Mouse (Mus musculus) hindbrain, embryonic 16.5 days (tissue): Measurements from ENCODE around the gene Akr1e1. TPM values are rescaled to one million over a fixed set of nuclear protein-coding genes. Genes with fewer than 3 reads are reported as not detected.
A peak's percentile ranks its signal among the peaks of the same experiment; 100 is the strongest.
"Not testable (repeated sequence)": the region's sequence is repeated elsewhere in the genome, so short reads cannot be mapped to it uniquely, and the experiment has no call there.

ENCODE experiments used
- ATAC-seq: fragments of 200-750 bp; cut with Nextera tagmentation; 2 replicates; pipeline ENCODE4 v1.8.0; 2017; ENCODE audit warnings: moderate TSS enrichment, moderate library complexity
- H3K27ac ChIP-seq: fragments of 300-500 bp; sonication (generic); 2 replicates; pipeline ENCODE4 v1.5.1; 2014; ENCODE audit warnings: low read depth, mild to moderate bottlenecking, control low read depth, low read length, moderate library complexity
- H3K27me3 ChIP-seq: fragments of 300-500 bp; sonication (generic); replicated peaks from 2 replicates; pipeline ENCODE4 v1.6.1; 2014; ENCODE audit warnings: low read length; ENCODE audit not compliant: control insufficient read depth, insufficient read depth
- H3K36me3 ChIP-seq: fragments of 300-500 bp; sonication (generic); 2 replicates; pipeline ENCODE4 v1.6.1; 2014; ENCODE audit warnings: mild to moderate bottlenecking, low read length, moderate library complexity, mixed read lengths; ENCODE audit not compliant: control insufficient read depth, insufficient read depth
- H3K4me1 ChIP-seq: fragments of 300-500 bp; sonication (generic); 2 replicates; pipeline ENCODE4 v1.6.1; 2014; ENCODE audit warnings: low read depth, low read length; ENCODE audit not compliant: control insufficient read depth, insufficient read depth
- H3K4me2 ChIP-seq: fragments of 300-500 bp; sonication (generic); 2 replicates; pipeline ENCODE4 v1.6.1; 2014; ENCODE audit warnings: mild to moderate bottlenecking, low read length, control low read depth, moderate library complexity
- H3K4me3 ChIP-seq: fragments of 300-500 bp; sonication (generic); 2 replicates; pipeline ENCODE4 v1.5.1; 2014; ENCODE audit warnings: mild to moderate bottlenecking, low read length, control low read depth, moderate library complexity
- H3K9ac ChIP-seq: fragments of 300-500 bp; sonication (generic); 2 replicates; pipeline ENCODE4 v1.6.1; 2014; ENCODE audit warnings: low read depth, mild to moderate bottlenecking, control low read depth, low read length, moderate library complexity
- H3K9me3 ChIP-seq: fragments of 300-500 bp; sonication (generic); 2 replicates; pipeline ENCODE4 v1.6.1; 2014; ENCODE audit warnings: mild to moderate bottlenecking, low read length, moderate library complexity; ENCODE audit not compliant: control insufficient read depth
- WGBS: fragments of 180-500 bp; shearing (Covaris S2); extraction: QIAGEN DNeasy Blood & Tissue Kit; methylation state at CpG from one replicate; pipeline ENCODE4 v1.1.7; 2014; 5-methylcytosine and 5-hydroxymethylcytosine counted together
- polyA plus RNA-seq: library from polyadenylated mRNA; unstranded; fragments of >200 nt; fragmentation: Nextera tagmentation; extraction: Ambion mirVana; gene quantifications from 2 replicates; pipeline ENCODE4 v1.2.1, GENCODE M21; 2015

Gene Akr1e1
- polyA plus RNA-seq = 45.3 and 47.9 TPM in 2 replicates

DNA sequence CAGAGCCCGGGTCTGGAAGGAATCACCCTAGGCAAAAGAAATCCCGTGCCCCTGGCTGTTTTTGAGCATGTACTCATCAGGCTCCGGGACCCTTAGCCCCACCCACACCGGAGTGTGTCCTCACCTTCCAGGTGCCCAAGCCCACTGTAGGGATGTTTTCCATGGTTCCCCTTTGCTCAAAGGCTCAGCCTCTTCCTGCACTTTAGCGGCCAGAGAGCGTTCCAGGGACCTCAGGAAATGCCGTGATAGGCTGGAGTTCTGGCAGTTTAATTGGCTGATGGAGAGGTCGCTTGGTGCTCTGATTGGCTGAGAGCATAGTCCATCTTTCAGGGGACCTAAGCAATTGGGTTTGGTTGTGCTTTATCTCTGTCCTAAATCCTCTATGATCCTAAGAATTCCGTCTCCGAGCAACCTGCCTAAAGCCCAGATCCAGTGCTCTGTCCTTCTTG, at the start of gene Akr1e1:
Gene Akr1e1 (minus strand): TSS at position 214 of the 449 bp plus-strand sequence.
- Histone ChIP-seq H3K4me1 (no peaks in the 10 kb centered on the region), H3K36me3 (no peaks in the 10 kb centered on the region), H3K9ac (peak within 1 kb of the TSS; percentile 84), H3K4me2 (peak within 1 kb of the TSS; percentile 58), H3K4me3 (peak within 1 kb of the TSS; percentile 74), H3K27me3 (no peaks in the 10 kb centered on the region), H3K27ac (peak within 1 kb of the TSS; percentile 83), H3K9me3 (no peaks in the 10 kb centered on the region)
- WGBS = 4% methylated on average over 10 of the region's 10 CpGs
- ATAC-seq = peak; percentile 100

DNA sequence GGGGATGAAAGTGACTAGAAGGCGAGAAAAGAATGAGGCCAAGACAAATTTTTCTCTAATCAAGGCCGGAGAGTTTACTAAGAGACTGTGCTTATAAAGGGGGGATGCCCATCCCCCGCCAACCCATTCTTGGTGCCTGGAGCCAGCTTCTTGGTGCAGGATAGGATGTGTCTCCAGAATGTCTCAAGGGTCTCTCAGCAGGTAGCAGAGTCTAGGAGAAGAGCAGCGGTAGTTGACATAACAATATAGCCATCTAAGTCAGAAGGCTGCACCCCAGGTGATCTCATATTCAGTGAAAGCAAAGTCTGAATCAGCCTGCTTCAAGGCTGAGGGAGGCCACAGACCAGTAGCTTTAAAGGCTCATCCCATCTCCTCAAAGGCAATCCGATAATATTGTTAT, 49.4 kb upstream of the Akr1e1 start:
- no peak overlapping the region for H3K4me3 ChIP-seq
- no peak for ATAC-seq
- WGBS = 81% methylated on average over 5 of the region's 5 CpGs

DNA sequence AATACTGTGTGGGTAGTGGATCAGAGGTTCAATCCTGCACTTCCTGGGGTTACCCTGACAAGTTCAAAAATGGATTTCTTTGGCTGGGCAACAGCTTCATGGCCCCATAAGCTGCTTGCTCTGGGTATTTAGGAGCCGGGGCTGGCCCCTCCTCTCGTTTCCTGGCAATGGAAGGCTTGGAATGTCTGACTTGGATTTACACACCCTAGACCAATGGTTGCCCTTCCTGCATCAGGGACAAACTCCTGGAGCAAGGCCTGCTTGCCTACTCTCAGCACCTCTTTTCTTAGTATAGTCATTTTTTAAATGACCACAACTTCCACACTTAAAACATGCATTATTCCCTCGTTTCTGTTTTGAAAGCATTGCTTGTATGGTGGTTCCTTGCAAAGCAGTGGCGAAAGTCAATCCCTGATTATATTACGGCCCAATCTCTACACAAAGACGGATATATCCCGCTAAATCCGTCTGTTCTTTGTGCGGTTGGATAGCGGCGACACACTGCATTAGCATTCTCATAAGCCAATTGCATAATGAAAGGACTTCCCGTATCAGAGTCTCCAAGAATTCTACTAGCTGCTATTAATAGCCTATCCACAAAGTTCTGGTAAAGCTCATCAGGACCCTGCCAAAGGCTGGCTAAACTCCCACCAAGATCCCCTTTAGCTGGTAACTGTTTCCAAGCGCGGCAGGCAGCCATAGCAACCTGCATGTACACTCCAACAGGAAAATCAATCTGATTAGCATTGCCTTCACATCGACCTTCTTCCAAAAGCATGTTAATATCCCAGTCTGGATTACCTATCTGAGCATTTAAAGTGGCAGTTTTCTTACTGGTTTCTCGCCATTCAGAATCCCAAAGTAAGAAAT, 47.5 kb upstream of the Akr1e1 start:
- H3K27ac ChIP-seq = no peak overlapping the region
- 76% methylated on average over 16 of the region's 16 CpGs for WGBS
- no peaks in the 10 kb centered on the region for H3K9me3 ChIP-seq
- H3K4me2 ChIP-seq = no peak overlapping the region
- H3K36me3 ChIP-seq = no peaks in the 10 kb centered on the region
- no peaks in the 10 kb centered on the region for H3K4me1 ChIP-seq
- H3K4me3 ChIP-seq = no peak overlapping the region
- no peaks in the 10 kb centered on the region for H3K27me3 ChIP-seq
- ATAC-seq = peak; percentile 30; the same call in 1 of the 2 replicates
- H3K9ac ChIP-seq = no peak overlapping the region

More for the DNA sequence above, 49.4 kb upstream of the Akr1e1 start:
- H3K9ac ChIP-seq = no peak overlapping the region
- no peak overlapping the region for H3K27ac ChIP-seq
- no peak overlapping the region for H3K4me2 ChIP-seq
- no peaks in the 10 kb centered on the region for H3K27me3 ChIP-seq
- H3K36me3 ChIP-seq = no peaks in the 10 kb centered on the region
- H3K4me1 ChIP-seq = no peaks in the 10 kb centered on the region
- no peaks in the 10 kb centered on the region for H3K9me3 ChIP-seq

DNA sequence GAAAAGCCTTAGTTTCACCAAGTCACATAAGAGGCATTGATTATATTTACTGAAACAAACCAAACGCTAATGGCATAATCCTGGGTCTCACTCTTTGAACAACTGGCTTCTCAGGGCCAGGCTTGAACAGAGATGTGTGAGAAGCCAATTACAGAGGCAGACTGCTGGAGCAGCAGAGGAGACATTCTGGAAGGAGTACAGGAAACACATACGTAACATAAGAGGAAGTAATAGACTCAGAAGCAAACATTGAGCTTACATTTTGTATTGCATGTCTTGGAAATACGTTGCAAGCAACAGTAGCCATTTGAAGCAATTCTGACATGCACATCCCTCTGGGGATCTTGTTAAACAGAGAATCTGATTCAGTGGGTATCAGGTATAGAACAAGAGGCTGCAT, 41.2 kb upstream of the Akr1e1 start:
- no peak overlapping the region for H3K4me2 ChIP-seq
- no peaks in the 10 kb centered on the region for H3K4me1 ChIP-seq
- H3K4me3 ChIP-seq = no peak overlapping the region
- no peak for ATAC-seq
- H3K9ac ChIP-seq = no peak overlapping the region
- no peak overlapping the region for H3K27ac ChIP-seq
- no peaks in the 10 kb centered on the region for H3K9me3 ChIP-seq
- 81% methylated on average over 3 of the region's 3 CpGs for WGBS
- no peaks in the 10 kb centered on the region for H3K27me3 ChIP-seq
- no peaks in the 10 kb centered on the region for H3K36me3 ChIP-seq

DNA sequence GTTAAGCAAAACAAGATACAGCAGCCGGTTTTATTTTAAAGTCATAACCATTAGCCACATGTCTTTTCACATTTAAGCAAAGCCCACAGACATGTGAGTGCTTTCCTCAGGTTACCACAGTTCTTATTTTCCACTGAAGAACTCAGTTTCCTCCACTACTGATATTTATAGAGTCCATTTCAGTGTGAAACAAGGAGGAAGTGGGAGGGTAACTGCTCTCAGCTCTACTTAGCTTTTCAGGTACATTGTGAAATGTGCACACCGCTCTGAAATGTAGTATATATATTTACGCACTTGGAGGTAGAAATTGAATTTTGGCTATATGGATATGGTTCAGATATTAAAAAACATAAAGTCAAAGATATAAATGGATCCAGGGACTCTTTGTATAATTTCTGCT, 36.3 kb upstream of the Akr1e1 start:
- no peaks in the 10 kb centered on the region for H3K4me1 ChIP-seq
- H3K4me3 ChIP-seq = no peak overlapping the region
- 90% methylated on average over 3 of the region's 3 CpGs for WGBS
- H3K9me3 ChIP-seq = no peaks in the 10 kb centered on the region
- H3K9ac ChIP-seq = no peak overlapping the region
- ATAC-seq = no peak
- H3K36me3 ChIP-seq = no peaks in the 10 kb centered on the region
- no peaks in the 10 kb centered on the region for H3K27me3 ChIP-seq
- H3K4me2 ChIP-seq = no peak overlapping the region
- no peak overlapping the region for H3K27ac ChIP-seq

DNA sequence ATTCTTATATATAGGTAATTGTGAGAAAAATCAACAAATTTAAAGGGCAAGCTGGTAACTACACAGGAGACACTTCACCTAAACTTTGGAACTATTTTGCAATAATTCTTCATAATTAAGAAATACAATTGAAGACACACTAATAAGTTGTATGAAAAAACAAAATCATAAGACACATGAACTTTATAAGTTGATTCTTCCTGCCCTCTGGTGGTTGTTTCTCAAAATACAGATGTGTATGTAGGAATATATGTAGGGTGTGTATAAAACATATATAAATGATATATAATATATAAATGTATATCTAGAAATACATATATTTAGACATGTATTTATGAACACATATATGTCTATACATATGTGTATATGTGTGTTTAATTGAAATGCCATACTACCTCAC, 1.9 kb upstream of the Akr1e1 start:
- Histone ChIP-seq H3K4me2 (no peak overlapping the region), H3K4me1 (no peaks in the 10 kb centered on the region), H3K27ac (no peak overlapping the region), H3K4me3 (no peak overlapping the region), H3K27me3 (no peaks in the 10 kb centered on the region), H3K9ac (no peak overlapping the region), H3K9me3 (no peaks in the 10 kb centered on the region), H3K36me3 (no peaks in the 10 kb centered on the region)
- ATAC-seq = no peak

DNA sequence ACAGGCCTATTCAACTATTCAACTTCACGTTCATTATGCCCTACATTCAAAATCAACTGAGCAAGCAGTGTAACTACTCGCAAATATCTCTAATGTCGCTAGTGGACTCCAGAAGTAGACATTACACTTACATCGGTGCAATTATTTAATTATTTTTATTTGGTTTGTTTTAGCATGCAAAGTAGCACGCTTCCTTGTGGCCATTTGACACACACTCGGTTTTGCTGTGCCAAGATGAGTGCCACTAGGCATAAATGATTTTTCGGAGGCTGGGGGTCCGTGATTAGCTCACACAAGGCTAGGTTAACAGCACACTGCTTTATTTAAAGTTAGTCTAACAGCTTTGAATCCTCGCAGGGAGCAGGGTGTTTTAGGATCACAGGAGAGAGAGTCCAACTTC, 444 bp downstream of the Akr1e1 start:
- Histone ChIP-seq H3K4me1 (no peaks in the 10 kb centered on the region), H3K36me3 (no peaks in the 10 kb centered on the region), H3K9ac (peak overlapping the region; percentile 84), H3K27ac (peak overlapping the region; percentile 83), H3K4me3 (peak overlapping the region; percentile 74), H3K4me2 (peak overlapping the region; percentile 58), H3K27me3 (no peaks in the 10 kb centered on the region), H3K9me3 (no peaks in the 10 kb centered on the region)
- ATAC-seq = no peak
- 15% methylated on average over 9 of the region's 9 CpGs for WGBS

DNA sequence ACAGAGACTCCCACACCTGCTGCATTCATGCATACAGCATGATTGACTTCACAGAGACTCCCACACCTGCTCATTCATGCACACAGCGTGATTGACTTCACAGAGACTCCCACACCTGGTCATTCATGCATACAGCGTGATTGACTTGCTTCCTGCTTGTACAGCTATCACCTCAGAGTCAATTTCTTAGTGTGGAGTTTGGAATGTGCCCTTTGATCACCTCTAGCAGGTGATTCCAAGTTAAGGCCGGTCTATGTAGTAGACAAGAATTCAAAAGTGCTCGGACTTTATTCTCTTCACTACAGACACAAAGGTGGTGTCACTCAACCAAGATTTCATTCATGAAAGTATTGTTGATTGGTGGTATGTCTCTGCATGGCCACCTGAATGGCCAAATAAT, 2.2 kb downstream of the Akr1e1 start:
- 92% methylated on average over 4 of the region's 4 CpGs for WGBS
- H3K9ac ChIP-seq = no peak overlapping the region
- no peak overlapping the region for H3K27ac ChIP-seq
- no peaks in the 10 kb centered on the region for H3K9me3 ChIP-seq
- H3K4me3 ChIP-seq = no peak overlapping the region
- no peaks in the 10 kb centered on the region for H3K36me3 ChIP-seq
- no peaks in the 10 kb centered on the region for H3K4me1 ChIP-seq
- no peak overlapping the region for H3K4me2 ChIP-seq
- no peak for ATAC-seq
- no peaks in the 10 kb centered on the region for H3K27me3 ChIP-seq

DNA sequence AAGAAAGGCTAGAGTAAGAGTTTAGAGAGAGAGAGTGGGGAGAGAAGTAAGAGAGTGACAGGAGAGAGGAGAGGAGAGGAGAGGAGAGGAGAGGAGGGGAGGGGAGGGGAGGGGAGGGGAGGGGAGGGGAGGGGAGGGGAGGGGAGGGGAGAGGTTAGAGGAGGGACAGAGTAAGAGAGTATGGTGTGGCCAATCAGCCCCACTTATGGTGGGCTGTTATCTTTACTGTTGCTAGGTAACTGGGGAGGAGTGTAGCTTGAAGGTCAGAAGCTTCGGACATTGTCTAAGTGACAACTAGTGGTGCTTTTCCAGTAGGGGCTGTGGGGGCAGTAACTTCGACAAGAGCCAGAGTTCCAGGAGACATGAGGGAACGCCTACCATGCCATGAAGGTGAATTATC, 5.5 kb downstream of the Akr1e1 start:
- not testable (repeated sequence) for H3K4me2 ChIP-seq, H3K4me1 ChIP-seq, H3K36me3 ChIP-seq, ATAC-seq, H3K9me3 ChIP-seq, H3K27ac ChIP-seq, H3K9ac ChIP-seq, H3K27me3 ChIP-seq, H3K4me3 ChIP-seq
- WGBS = 73% methylated on average over 3 of the region's 3 CpGs
